Mouse (Mus musculus) lung, adult 2 months (tissue): ENCODE results near the gene C1ql2. TPM values are rescaled to one million over a fixed set of nuclear protein-coding genes. Genes with fewer than 3 reads are reported as not detected.

ENCODE experiments used
- DNase-seq: peaks from one replicate; pipeline ENCODE4 v3.0.0; 2022
- H3K4me1 ChIP-seq: fragments of 200-500 bp; 2 replicates; pipeline ENCODE4 v1.6.1; 2011; ENCODE audit warnings: low read length; ENCODE audit not compliant: control insufficient read depth, insufficient read depth
- H3K4me3 ChIP-seq: fragments of 200-500 bp; replicated peaks from 2 replicates; pipeline ENCODE3; 2011; ENCODE audit warnings: low read depth, mild to moderate bottlenecking, control low read depth, low read length; ENCODE audit errors: extremely low read depth
- CTCF ChIP-seq: fragments of 200-500 bp; IDR thresholded peaks from 2 replicates; pipeline ENCODE4 v1.5.1; 2011; ENCODE audit warnings: mild to moderate bottlenecking, low read length, control low read depth; ENCODE audit not compliant: insufficient read depth
- POLR2A ChIP-seq: fragments of 200-500 bp; IDR thresholded peaks from 2 replicates; pipeline ENCODE4 v1.6.1; 2011; ENCODE audit warnings: low read depth, mild to moderate bottlenecking, control low read depth, low read length, borderline replicate concordance; ENCODE audit errors: extremely low read depth
- WGBS: fragments of 180-500 bp; shearing (Covaris S2); methylation state at CpG from one replicate; pipeline ENCODE4 v1.1.7; 2018; 5-methylcytosine and 5-hydroxymethylcytosine counted together
- polyA plus RNA-seq: library from polyadenylated mRNA; depleted of rRNA; stranded (reverse); fragments of >200 nt; gene quantifications from 2 replicates; pipeline ENCODE4 v1.2.3, GENCODE M21; 2012

The C1ql2 gene
- polyA plus RNA-seq, 1 experiment, result 0.12 TPM

DNA sequence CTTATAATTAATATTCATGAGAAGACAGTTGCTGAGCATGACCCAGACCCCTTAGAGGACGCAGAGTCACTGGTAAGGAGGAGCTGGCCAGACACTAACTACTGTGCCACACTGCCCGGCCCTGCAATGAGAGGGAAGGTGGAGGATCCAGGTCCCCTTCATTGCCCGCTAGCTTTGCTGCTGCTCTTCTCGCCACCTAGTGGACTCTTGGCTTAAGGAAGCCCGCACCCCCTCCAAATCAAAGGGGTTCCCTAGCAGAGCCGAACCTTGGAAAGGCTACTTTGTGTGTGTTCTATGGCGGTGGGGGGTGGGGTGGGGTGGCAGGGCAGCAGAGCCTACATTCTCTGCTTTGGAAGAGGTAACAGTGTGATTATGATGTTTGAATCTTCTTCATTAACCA, 2.4 kb upstream of the C1ql2 start:
- no peak for DNase-seq
- Histone ChIP-seq H3K4me1 (no peaks in the 10 kb centered on the region), H3K4me3 (no peak overlapping the region)
- TF ChIP-seq POLR2A, result no peak
- peak; percentile 14; the same call in 1 of the 2 replicates for TF ChIP-seq CTCF
- WGBS, result 22% methylated on average over 7 of the region's 7 CpGs

DNA sequence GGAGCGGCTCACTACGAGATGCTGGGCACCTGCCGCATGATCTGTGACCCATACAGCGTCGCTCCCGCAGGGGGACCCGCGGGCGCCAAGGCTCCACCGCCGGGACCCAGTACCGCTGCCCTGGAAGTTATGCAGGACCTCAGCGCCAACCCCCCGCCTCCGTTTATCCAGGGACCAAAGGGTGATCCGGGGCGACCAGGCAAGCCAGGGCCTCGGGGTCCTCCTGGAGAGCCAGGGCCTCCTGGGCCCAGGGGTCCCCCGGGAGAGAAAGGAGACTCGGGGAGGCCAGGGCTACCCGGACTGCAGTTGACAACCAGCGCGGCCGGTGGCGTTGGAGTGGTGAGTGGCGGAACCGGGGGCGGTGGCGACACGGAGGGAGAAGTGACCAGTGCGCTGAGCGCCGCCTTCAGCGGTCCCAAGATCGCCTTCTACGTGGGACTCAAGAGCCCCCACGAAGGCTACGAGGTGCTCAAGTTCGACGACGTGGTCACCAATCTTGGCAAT, 842 bp downstream of the C1ql2 start:
- Histone ChIP-seq H3K4me3 (no peak overlapping the region), H3K4me1 (no peaks in the 10 kb centered on the region)
- peak; percentile 4 for DNase-seq
- WGBS, result 2% methylated on average over 41 of the region's 41 CpGs
- TF ChIP-seq POLR2A, result no peak
- TF ChIP-seq CTCF, result no peak

DNA sequence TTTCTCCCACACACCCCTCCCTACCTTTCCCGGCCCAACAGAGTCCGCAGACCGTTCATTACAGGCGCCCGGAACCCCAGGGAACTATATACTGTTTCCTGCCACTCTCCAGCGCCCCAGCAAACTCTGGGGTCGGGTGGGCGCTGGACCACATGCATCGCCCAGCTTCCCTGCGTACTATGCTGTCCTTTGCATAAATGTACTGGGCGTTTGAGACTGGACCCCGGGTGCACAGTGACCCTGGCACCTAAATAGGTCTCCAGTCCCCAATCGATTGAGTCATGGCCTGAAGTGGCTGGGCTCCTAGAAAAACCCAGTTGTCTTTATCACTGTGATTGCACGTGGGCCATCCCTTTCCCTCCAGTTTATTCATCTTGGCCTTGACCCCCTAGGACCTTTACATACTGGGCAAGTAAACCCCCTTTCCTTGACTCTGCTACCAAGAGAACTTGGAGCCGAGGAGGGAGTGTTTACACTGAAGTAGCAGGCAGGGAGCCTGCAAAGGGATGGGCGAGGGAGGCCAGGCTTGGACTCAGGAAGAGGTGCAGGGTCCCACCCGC, 1.5 kb downstream of the C1ql2 start:
- WGBS, result 3% methylated on average over 17 of the region's 17 CpGs
- TF ChIP-seq CTCF, result no peak
- no peak for TF ChIP-seq POLR2A
- DNase-seq, result no peak
- Histone ChIP-seq H3K4me3 (no peak overlapping the region), H3K4me1 (no peaks in the 10 kb centered on the region)

DNA sequence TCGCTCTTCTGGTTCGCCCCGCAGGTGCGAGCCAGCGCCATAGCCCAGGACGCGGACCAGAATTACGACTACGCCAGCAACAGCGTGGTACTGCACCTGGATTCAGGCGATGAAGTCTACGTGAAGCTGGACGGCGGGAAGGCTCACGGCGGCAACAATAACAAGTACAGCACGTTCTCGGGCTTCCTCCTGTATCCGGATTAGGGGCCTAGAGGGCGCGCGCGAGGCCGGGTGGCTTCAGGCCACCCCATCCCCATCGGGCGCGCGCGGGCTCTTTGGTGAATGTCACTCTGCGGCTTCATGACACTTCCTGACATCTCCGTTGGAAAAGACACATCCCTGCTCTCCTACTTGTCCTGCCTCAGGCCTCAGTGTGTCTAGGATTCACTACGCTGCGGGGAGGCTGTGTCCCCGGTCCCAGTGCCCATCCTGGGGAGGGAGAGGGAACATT, 2.0 kb downstream of the C1ql2 start:
- DNase-seq, result peak; percentile 39
- Histone ChIP-seq H3K4me3 (no peak overlapping the region), H3K4me1 (no peaks in the 10 kb centered on the region)
- TF ChIP-seq POLR2A (no peak), CTCF (no peak)
- WGBS, result under 1% methylated on average over 34 of the region's 34 CpGs

DNA sequence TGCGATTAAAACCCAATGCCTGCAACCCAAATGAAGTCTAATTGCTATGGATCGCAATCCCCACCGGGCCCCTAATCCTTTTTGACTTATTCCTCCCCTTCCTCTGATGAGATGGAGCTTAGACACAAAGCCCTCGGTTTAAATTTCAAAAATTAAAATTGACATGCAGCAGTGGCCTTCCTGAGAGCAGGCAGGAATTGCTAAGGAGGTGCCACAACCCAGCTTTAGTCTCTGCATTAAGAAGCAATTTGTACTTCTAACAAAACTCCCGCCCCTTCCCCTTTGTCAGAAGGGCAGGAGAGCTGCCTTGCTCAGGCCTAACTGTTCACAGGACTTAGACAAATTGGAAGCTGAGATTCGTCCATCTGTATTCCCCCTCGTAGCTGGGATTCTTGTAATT, 4.6 kb downstream of the C1ql2 start:
- no peaks in the 10 kb centered on the region for H3K4me1 ChIP-seq
- DNase-seq, result no peak
- 33% methylated on average over 7 of the region's 7 CpGs for WGBS
- no peak overlapping the region for H3K4me3 ChIP-seq
- TF ChIP-seq POLR2A (no peak), CTCF (no peak)

DNA sequence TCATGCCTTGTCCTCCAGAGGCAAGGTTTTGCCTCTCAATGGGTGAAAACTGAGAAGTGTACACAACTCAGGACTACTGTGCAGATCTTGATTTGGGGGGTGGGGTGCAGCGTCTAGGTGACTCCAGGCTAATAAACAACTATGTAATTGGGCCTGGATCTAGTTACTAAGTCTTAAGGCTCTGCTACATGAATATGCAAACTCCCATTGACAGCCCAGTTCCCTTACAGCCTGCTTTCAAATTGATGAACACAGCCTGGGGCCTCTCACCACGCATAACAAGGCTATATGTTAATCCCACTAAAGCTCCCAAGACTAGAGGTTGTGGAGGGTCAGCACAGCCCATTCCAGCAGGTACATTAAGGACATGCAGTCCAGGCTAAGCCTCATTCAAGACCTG, 14.0 kb downstream of the C1ql2 start:
- TF ChIP-seq POLR2A, result no peak
- no peak for TF ChIP-seq CTCF
- no peak for DNase-seq
- Histone ChIP-seq H3K4me3 (no peak overlapping the region), H3K4me1 (0 out of 2 replicates have a peak, but pooled peaks cover 3% of the 10 kb centered on the region)
- WGBS, result 39% methylated on average over 2 of the region's 2 CpGs

DNA sequence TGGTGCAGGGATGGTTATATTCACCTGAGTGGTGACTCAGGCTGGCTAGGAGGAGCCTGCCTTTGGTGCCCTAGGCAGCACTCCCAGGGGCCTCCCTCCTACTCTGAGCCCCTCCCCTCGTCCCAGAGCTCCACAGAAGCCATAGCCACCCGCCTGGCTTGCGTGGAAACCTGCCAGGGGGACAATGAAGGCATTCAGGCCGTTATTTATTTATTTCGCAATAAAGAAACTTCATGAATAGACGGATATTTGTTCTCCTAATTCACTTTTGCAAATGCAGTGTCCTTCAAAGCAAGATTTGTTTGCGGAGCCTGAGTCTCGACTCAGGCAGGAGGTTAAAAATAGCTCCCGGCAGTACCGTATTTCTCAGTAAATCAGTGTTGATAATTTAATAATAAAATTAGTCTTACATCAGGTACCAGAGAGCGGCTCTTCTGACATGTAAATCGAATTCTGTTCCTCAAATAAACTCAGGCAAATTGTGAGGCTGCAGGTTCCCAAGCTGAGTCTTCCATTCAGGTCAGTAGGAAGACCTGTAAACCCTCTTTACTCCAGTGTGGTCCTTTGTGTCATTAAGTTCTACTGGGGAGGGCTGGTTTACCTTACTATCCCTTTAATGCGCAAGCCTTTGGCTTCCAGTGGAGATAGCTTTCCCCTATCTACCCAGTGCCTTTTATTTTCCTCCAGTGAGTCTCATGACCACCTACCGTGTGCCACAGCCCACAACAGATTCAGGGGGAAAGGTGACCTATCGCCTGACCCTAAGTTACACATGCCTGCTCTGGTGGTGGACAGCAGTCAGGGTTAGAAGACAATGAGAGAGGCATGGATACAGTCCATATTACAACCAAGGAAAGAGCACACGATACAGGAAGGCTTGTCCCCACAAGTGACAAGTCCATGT, 17.2 kb downstream of the C1ql2 start:
- Histone ChIP-seq H3K4me1 (0 out of 2 replicates have a peak, but pooled peaks cover 3% of the 10 kb centered on the region), H3K4me3 (no peak overlapping the region)
- WGBS, result 13% methylated on average over 16 of the region's 16 CpGs
- DNase-seq, result peak; percentile 59
- TF ChIP-seq POLR2A (no peak), CTCF (no peak)

DNA sequence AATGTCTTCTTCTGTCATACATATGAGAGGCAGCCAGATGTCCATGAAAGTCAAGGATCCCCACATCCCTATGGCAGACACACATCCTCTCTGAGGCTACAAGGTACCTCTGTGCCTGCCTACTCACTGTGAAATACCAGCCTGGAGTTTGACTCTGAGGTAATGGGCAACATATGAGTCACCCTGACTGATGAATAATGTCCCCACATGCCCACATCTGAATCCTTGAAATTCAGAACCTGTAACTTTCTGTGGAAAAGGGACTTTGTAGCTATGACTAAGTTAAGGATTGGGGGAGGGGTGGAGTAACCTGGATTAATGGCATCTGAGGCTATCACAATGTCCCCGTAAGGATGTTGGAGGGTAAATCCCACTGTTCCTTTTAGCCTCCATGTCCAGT, 23.3 kb downstream of the C1ql2 start:
- TF ChIP-seq POLR2A, result no peak
- no peak for TF ChIP-seq CTCF
- 83% methylated on average over 1 of the region's 1 CpGs for WGBS

DNA sequence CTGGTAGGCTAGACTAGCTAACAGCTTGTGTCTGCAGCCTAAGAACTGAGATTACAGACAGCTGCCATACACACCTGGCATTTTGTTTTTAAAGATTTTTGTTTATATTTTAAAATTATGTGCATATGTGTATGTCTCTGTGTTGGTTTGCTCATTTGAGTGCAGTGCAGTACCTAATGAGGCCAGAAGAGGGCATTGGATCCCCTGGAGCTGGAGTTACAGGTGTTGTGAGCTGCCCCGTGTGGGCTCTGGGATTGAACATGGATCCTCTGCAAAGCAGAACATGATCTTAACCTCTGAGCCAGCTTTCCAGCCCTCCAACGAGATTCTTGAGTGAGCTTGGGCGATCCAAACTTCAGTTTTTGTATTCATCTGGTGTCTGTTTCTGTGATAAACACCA, 27.8 kb downstream of the C1ql2 start:
- Histone ChIP-seq H3K4me1 (no peaks in the 10 kb centered on the region), H3K4me3 (no peak overlapping the region)
- TF ChIP-seq CTCF, result no peak
- TF ChIP-seq POLR2A, result no peak
- no peak for DNase-seq
- 60% methylated on average over 3 of the region's 3 CpGs for WGBS

More for the DNA sequence above, 23.3 kb downstream of the C1ql2 start:
- Histone ChIP-seq H3K4me1 (no peaks in the 10 kb centered on the region), H3K4me3 (no peak overlapping the region)
- DNase-seq, result no peak

DNA sequence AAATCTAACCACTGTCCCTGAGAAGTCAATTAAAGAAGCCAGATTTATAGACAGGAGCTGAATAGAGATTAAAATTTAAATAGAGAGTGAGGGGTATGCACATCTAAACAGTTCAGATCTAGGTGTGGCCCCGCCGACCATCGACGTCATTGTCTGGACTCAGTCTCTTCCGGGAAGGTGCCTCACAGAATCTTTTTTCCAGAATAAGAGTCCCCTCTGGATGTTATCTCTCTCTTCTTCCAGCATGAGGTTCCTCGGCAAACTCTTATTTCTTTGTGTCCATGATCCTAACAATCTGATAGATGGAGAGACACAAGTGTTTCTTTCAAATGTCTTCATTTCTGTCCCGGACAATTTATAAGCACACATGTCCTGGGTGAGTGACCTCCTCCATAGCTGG, 33.7 kb downstream of the C1ql2 start:
- TF ChIP-seq POLR2A (no peak), CTCF (no peak)
- 63% methylated on average over 7 of the region's 7 CpGs for WGBS
- no peak overlapping the region for H3K4me3 ChIP-seq
- DNase-seq, result no peak
- no peaks in the 10 kb centered on the region for H3K4me1 ChIP-seq
